Mouse (Mus musculus): ENCODE measurements at regions not wholly inside any gene's neighbourhood (a gene's known extent, or its start where the extent isn't known, plus 50 kb on each side); places are given as distances from the start of the nearest gene placed in this dataset.

- DNase-seq = no peak
Measured at GRCm38 (mm10) chr19:59784401-59785046, 158.9 kb downstream of the Rab11fip2 start.

GRCm38 (mm10) chr19:59831304-59831703, 112.2 kb downstream of the Rab11fip2 start:
- DNase-seq = no peak

GRCm38 (mm10) chr19:59837138-59837537, 106.3 kb downstream of the Rab11fip2 start:
- no peak for DNase-seq

GRCm38 (mm10) chr19:59837628-59838027, 105.8 kb downstream of the Rab11fip2 start:
- DNase-seq = no peak

DNA sequence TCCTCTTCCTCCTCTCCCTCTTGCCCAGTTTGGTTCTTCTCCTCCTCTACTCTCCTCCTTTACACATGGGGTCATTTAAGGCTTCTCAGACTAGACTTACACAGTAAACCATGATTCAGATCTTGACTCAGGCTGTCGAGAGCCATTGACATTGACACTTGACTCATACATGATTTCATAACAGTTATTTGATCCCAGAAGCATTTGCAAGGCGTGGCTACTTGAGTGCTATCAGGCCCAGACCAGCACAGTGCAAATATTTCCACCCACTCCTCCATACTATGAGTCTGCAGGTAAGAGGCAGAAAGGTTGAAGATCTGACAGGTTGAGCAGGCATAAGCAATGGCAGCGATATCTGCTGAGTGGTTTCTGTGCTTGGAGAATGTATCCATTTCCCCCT, 99.2 kb downstream of the Rab11fip2 start:
- no peak for DNase-seq

GRCm38 (mm10) chr19:59846807-59847206, 96.6 kb downstream of the Rab11fip2 start:
- DNase-seq = no peak

DNA sequence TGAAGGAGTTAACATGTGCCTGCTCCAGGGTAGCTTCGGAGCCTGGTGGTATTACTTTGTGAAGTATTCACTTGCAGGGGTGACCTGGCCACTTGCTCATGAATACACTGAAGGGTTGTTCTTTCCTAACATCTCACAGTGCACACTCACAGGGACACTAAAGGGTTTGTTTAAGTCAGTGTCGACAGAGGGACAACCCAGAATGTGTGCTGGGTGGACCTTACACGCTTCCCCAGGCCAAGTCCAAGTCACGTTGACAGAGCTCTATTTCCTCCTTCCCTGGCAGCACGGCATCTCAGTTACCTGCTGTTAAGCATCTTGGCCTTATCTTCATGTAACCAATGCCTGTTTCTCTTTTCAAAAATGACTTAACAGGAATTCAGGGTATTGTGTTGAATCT, 92.8 kb downstream of the Rab11fip2 start:
- DNase-seq = no peak

DNA sequence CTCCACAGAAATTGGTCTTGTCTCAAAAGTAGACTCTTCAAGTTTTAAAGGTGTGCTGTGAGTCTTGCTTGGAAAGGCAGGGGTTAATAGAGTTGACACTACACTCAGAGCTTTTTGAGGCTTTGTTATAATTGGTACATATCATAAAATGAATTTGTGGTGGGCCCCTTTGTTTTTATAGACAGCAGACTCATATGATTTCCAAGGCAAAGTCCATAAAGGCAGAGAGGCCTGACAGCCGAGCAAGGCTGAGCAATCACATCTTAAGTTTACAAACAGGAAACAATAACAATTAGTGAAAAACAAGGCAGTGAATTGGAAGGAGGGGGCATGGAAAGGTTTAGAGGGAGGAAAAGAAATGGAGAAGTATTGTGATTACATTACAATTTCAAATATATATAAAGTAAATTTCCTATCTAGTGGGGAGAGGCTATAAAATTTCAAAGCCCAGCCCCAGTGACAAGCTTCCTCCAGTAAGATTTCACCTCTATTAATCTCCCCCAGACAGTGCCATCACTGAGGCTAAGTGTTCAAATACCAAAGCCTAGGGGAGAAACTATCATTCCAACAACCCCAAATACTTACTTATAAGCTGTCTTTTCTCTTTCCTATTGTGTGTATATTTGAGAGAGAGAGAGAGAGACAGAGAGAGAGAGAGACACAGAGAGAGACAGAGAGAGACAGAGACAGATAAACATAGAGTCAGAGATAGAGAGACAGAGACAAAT, 91.3 kb downstream of the Rab11fip2 start:
- no peak for DNase-seq
